Mouse (Mus musculus): ENCODE data around the gene Hps6.

DNA sequence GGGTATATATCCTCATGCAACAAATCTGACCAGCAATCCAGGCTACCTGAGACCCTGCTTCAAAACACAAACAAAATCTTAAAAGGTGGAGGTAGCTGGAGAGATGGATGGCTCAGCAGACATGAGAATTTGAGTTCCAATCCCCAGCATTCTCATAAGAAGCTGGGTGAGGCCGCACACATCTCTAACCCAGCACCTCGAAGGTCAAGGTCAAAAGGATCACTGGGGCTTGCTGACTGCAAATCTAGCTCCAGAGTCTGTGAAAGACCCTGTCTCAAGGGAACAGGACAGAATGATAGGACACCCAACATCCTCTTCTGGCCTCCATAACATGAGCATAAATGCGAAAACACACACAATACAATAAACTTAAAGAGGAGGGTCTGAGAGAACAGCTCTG lies 12.1 kb upstream of the Hps6 start:
- no peak for TF ChIP-seq CTCF (IDR thresholded peaks at IDR 0.05; ENCODE audit: borderline replicate concordance, insufficient read depth, low read depth, low read length)
- TF ChIP-seq POLR2A (IDR thresholded peaks at IDR 0.05; ENCODE audit: borderline replicate concordance, insufficient read depth, low read length), result no peak

All from cerebellum, adult 2 months (tissue).